Mouse (Mus musculus) hindbrain, embryonic 13.5 days (tissue): ENCODE measurements around the gene Gls. TPM values are rescaled to one million over a fixed set of nuclear protein-coding genes. Genes with fewer than 3 reads are reported as not detected.

Experiments
- polyA plus RNA-seq: library from polyadenylated mRNA; unstranded; fragments of >200 nt; fragmentation: Nextera tagmentation; extraction: Ambion mirVana; gene quantifications from 2 replicates; pipeline ENCODE4 v1.2.1, GENCODE M21; 2015

Gls gene
- polyA plus RNA-seq, 1 experiment from 2014 or later: 29.0 TPM

Other genes starting within 250 kb of the Gls start
- 0.56 and 0.64 TPM in 2 replicates for gene Stat4, start 246.1 kb downstream of the Gls start, polyA plus RNA-seq
- 13.4 and 13.9 TPM in 2 replicates for gene Stat1, start 113.8 kb downstream of the Gls start, polyA plus RNA-seq